Mouse (Mus musculus): ENCODE results near the gene Ints3.

- TF ChIP-seq GATA1 (IDR thresholded peaks at IDR 0.05; ENCODE audit: borderline replicate concordance, low read length) = no peak
- TF ChIP-seq FLI1 (IDR thresholded peaks at IDR 0.05; ENCODE audit: low read length) = no peak
Measured at GRCm38 (mm10) chr3:90450874-90451273, 17.5 kb upstream of the Ints3 start.
